ENCODE assay signal across 8 mouse cellular contexts in the genomic region with DNA sequence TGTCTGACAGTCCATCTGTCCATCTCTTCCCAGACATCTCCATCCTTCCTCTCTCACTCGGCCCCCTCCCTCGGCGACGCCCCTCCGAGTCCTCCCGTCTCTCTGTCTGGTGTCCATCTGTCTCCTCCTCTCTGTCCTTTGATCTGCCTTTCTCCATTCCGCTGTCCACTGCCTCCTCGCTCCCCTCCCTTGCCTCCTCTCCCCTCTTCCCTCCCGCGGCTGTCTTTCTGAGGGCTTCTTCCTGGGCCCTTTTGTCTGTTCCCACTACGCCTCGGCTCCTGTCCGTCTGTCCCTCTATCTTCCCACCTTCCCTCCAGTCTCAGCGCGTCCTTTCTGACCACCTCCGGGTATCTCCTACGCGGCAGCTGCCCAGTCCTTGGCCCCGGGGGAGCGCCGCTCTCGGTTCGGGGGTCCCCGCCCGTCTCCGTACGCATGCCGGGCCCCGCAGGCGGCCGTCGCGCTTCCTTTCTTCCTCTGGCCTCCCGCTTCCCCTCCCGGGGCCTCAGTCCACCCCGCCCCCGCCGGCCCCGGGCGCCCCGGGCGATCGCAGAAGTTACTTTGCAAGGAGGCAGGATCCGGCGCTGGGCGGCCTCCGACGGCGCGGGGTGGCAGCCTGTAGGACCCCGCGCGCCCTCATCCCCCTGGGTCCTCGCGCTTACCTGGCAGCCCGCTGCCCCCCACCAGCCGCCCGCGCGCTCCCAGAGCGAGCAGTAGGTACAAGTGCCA. TPM values are rescaled to one million over a fixed set of nuclear protein-coding genes. Genes with fewer than 3 reads are reported as not detected.
DNase-seq lines count a peak whose midpoint lies in the region; ATAC-seq and TF ChIP-seq lines count a peak whose summit lies in the region.

No protein-coding gene starts in this region.

- H3K9me3 ChIP-seq in forebrain, embryonic 14.5 days (replicated peaks; ENCODE audit: control insufficient read depth, low read length), result no peaks in the 10 kb centered on the region
- no peaks in the 10 kb centered on the region for H3K9me3 ChIP-seq in intestine, embryonic 16.5 days (ENCODE audit: control insufficient read depth, low read length)

- TF ChIP-seq CTCF in Patski (IDR thresholded peaks at IDR 0.05), result no peak

- in situ Hi-C loops in Patski (cut with MboI; ENCODE audit: low pct_unique_long_range_greater_than_20kb), result no loop called here

- H3K4me2 ChIP-seq in forebrain, embryonic 14.5 days (ENCODE audit: low read length), result peak overlapping the region; percentile 80
- peak overlapping the region; percentile 99 for H3K4me2 ChIP-seq in intestine, embryonic 16.5 days (ENCODE audit: low read depth, low read length)

- peak; percentile 36 for DNase-seq in gastrocnemius, postnatal 10 days
- DNase-seq in gastrocnemius, adult 18-20 months (ENCODE audit: low spot score), result no peak
- no peak for DNase-seq in Patski (ENCODE audit: low read depth, low spot score)
- DNase-seq in forebrain, embryonic 14.5 days (ENCODE audit: low spot score), result no peak
- peak; percentile 8 for DNase-seq in lung, postnatal 36 days

- H3K9ac ChIP-seq in forebrain, embryonic 14.5 days (ENCODE audit: low read length), result peak overlapping the region; percentile 70
- H3K9ac ChIP-seq in intestine, embryonic 16.5 days (ENCODE audit: low read depth, low read length), result peak overlapping the region; percentile 66

- H3K4me3 ChIP-seq in forebrain, embryonic 14.5 days (ENCODE audit: low read depth, low read length), result peak overlapping the region; percentile 68
- peak overlapping the region; percentile 62 for H3K4me3 ChIP-seq in intestine, embryonic 16.5 days (ENCODE audit: low read length)

- peaks cover 54% of the 10 kb centered on the region for H3K27me3 ChIP-seq in Patski
- H3K27me3 ChIP-seq in forebrain, embryonic 14.5 days (replicated peaks; ENCODE audit: control insufficient read depth, insufficient read depth, low read length), result peaks cover 20% of the 10 kb centered on the region; the same call in 1 of the 2 replicates
- H3K27me3 ChIP-seq in intestine, embryonic 16.5 days (replicated peaks; ENCODE audit: control insufficient read depth, insufficient read depth, low read length), result peaks cover 47% of the 10 kb centered on the region

- peaks cover 8% of the 10 kb centered on the region for H3K4me1 ChIP-seq in forebrain, embryonic 14.5 days (ENCODE audit: control insufficient read depth, insufficient read depth, low read length)
- no peaks in the 10 kb centered on the region for H3K4me1 ChIP-seq in intestine, embryonic 16.5 days (ENCODE audit: control insufficient read depth, insufficient read depth, low read length)

- 2% methylated on average over 60 of the region's 61 CpGs for WGBS in forebrain, embryonic 14.5 days
- WGBS in intestine, embryonic 16.5 days, result under 1% methylated on average over 57 of the region's 61 CpGs

- POLR2A ChIA-PET in Patski (lab: Charles Lee), result no interaction called here

- peak overlapping the region; percentile 48; the same call in 1 of the 2 replicates for H3K27ac ChIP-seq in forebrain, embryonic 14.5 days (ENCODE audit: low read depth, low read length)
- H3K27ac ChIP-seq in intestine, embryonic 16.5 days (ENCODE audit: low read length), result no peak overlapping the region

- H3K36me3 ChIP-seq in forebrain, embryonic 14.5 days (ENCODE audit: control insufficient read depth, insufficient read depth, low read length), result peaks cover 6% of the 10 kb centered on the region; the same call in 1 of the 2 replicates
- H3K36me3 ChIP-seq in intestine, embryonic 16.5 days (ENCODE audit: control insufficient read depth, insufficient read depth, low read length), result no peaks in the 10 kb centered on the region

- CTCF ChIA-PET in Patski (lab: Charles Lee), result no interaction called here

- peak; percentile 20 for ATAC-seq in Patski
- peak; percentile 61 for ATAC-seq in forebrain, embryonic 14.5 days
- ATAC-seq in intestine, embryonic 16.5 days, result peak; percentile 52; the same call in 1 of the 2 replicates
- ATAC-seq in activated CD4-positive, CD25-positive, alpha-beta regulatory T cell, adult 4 months, result no peak
- ATAC-seq in inflammation-experienced regulatory T-cells, adult 6 months, result no peak

RNA-seq across cellular contexts. Expression of a gene that starts 0.5 kb away (rescaled TPM):
- 1 to 10 TPM; 2.5 to 2.8 TPM for total RNA-seq in gastrocnemius, postnatal 10 days (2021)
- total RNA-seq in gastrocnemius, adult 18-20 months (2021), result under 1 TPM; 0.14 to 0.27 TPM
- polyA plus RNA-seq in Patski (2021), result 0.71 TPM
- 8.2 and 13.6 TPM in 2 replicates for polyA plus RNA-seq in forebrain, embryonic 14.5 days (2014; fragmentation: Nextera tagmentation; extraction: Ambion mirVana)
- polyA plus RNA-seq in intestine, embryonic 16.5 days (2015; fragmentation: Nextera tagmentation; extraction: Ambion mirVana), result 3.6 and 4.1 TPM in 2 replicates
- polyA plus RNA-seq in activated CD4-positive, CD25-positive, alpha-beta regulatory T cell, adult 4 months (2017; shearing (Covaris generic)), result not detected
- not detected for polyA plus RNA-seq in inflammation-experienced regulatory T-cells, adult 6 months (2017; shearing (Covaris generic))

RNA-seq across cellular contexts. Expression of a gene that starts 54.9 kb away (rescaled TPM):
- under 1 TPM; 0.45 TPM for total RNA-seq in gastrocnemius, postnatal 10 days (2021)
- total RNA-seq in gastrocnemius, adult 18-20 months (2021), result not detected
- polyA plus RNA-seq in Patski (2021), result not detected
- polyA plus RNA-seq in forebrain, embryonic 14.5 days (2014; fragmentation: Nextera tagmentation; extraction: Ambion mirVana), result 194 and 262 TPM in 2 replicates
- 0.21 and 0.22 TPM in 2 replicates for polyA plus RNA-seq in intestine, embryonic 16.5 days (2015; fragmentation: Nextera tagmentation; extraction: Ambion mirVana)
- polyA plus RNA-seq in activated CD4-positive, CD25-positive, alpha-beta regulatory T cell, adult 4 months (2017; shearing (Covaris generic)), result not detected
- polyA plus RNA-seq in inflammation-experienced regulatory T-cells, adult 6 months (2017; shearing (Covaris generic)), result not detected

Comparison
In these comparisons a context has a peak if more than half of its experiments do, and no peak if none do; other contexts are left out.
1. DNase-seq: peak in gastrocnemius, postnatal 10 days (single experiment) and lung, postnatal 36 days (single experiment); none in gastrocnemius, adult 18-20 months (single experiment), Patski (single experiment) and forebrain, embryonic 14.5 days (single experiment).
2. ATAC-seq: peak in Patski (single experiment), forebrain, embryonic 14.5 days (single experiment) and intestine, embryonic 16.5 days (single experiment); none in activated CD4-positive, CD25-positive, alpha-beta regulatory T cell, adult 4 months (single experiment) and inflammation-experienced regulatory T-cells, adult 6 months (single experiment).
3. RNA of a gene that starts 54.9 kb away (polyA plus RNA-seq): 194 to 262 TPM in forebrain, embryonic 14.5 days; 0.21 to 0.22 TPM in intestine, embryonic 16.5 days, not detected in Patski (single experiment), not detected in activated CD4-positive, CD25-positive, alpha-beta regulatory T cell, adult 4 months and not detected in inflammation-experienced regulatory T-cells, adult 6 months; every median in the first group is over 100 times any median in the second.